Mouse (Mus musculus) small intestine, adult 2 months (tissue): ENCODE results near the gene Akap13.

Source experiments
- CTCF ChIP-seq: fragments of 200-500 bp; IDR thresholded peaks from 2 replicates; pipeline ENCODE4 v1.5.1; 2012; ENCODE audit warnings: low read depth, mild to moderate bottlenecking, control low read depth, inconsistent platforms, low read length, moderate library complexity, mixed read lengths; ENCODE audit not compliant: insufficient replicate concordance, insufficient read length; ENCODE audit errors: extremely low read depth
- POLR2A ChIP-seq: fragments of 200-500 bp; IDR thresholded peaks from 2 replicates; pipeline ENCODE4 v1.6.1; 2012; ENCODE audit warnings: low read depth, mild to moderate bottlenecking, control low read depth, inconsistent platforms, low read length, moderate library complexity

- TF ChIP-seq CTCF, result no peak
- TF ChIP-seq POLR2A, result no peak
Measured at GRCm38 (mm10) chr7:75709936-75710335, 254.6 kb downstream of the Akap13 start.
